Mouse (Mus musculus) cortical plate, adult 2 months (tissue): ENCODE measurements around the gene Tmem50a.

Experiments used
- CTCF ChIP-seq: fragments of 200-500 bp; IDR thresholded peaks from 2 replicates; pipeline ENCODE4 v1.5.1; 2011; ENCODE audit warnings: mild to moderate bottlenecking, control low read depth, low read length; ENCODE audit not compliant: insufficient read depth; ENCODE audit errors: extremely low read depth
- POLR2A ChIP-seq: fragments of 200-500 bp; IDR thresholded peaks from 2 replicates; pipeline ENCODE4 v1.6.1; 2011; ENCODE audit warnings: mild to moderate bottlenecking, low read length, control low read depth; ENCODE audit not compliant: insufficient read depth; ENCODE audit errors: extremely low read depth

DNA sequence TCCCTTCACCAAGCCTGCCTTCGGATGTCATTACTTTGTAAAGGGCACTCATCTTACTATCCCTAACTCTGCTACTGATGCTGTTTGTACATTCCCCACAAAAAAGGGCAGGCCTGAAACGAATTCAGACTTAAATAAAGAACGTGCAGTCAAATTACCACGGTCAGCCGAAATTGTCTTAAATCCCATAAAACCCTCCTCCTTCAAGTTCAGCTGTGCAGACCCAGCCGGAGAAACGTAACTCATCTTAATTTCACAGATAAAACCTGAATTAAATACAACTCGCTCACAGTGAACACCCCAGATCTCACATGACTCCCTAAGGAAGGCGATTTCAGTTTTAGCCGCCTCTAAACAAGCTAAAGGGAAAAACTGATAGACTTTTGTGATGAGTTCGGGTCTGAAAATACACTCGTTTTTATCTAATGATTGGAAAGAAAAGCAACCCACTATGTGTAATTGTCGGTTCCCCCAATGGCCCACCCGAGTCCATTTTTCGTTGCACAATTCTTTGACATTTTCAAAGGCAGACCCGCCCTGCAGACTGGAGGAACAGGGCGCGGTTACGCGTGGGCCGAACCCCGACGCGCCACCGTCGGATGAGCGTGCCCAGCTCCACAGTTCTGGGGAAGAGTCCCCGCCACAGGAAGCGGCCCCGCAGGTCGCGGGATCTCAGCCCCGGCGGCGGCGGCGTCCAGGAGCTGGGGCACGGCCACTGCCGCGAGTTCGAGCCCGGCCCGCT is 531 bp downstream of the Tmem50a start:
- no peak for TF ChIP-seq POLR2A
- TF ChIP-seq CTCF = no peak
